Mouse (Mus musculus) CH12.LX (cell line): ENCODE measurements at regions not wholly inside any gene's neighbourhood (a gene's known extent, or its start where the extent isn't known, plus 50 kb on each side); places are given as distances from the start of the nearest gene placed in this dataset.

Source experiments
- DNase-seq: peaks from one replicate; pipeline ENCODE4 v3.0.0-alpha.2; 2013; ENCODE audit errors: extremely low read depth
- H3K27ac ChIP-seq: 2 replicates; pipeline ENCODE4 v1.5.1; 2012; ENCODE audit warnings: low read depth, mild to moderate bottlenecking, control low read depth, moderate library complexity; ENCODE audit not compliant: insufficient read depth
- H3K27me3 ChIP-seq: replicated peaks from 2 replicates; pipeline ENCODE3; 2012; ENCODE audit warnings: inconsistent platforms
- H3K36me3 ChIP-seq, 2 experiments: replicated peaks in 1 of 2; 2 replicates each; pipeline versions ENCODE3 to v1.6.1; 2012; ENCODE audit warnings: inconsistent platforms in 1 of 2, low read length in 1 of 2, mild to moderate bottlenecking in 1 of 2, mixed read lengths in 1 of 2, moderate library complexity in 1 of 2; ENCODE audit not compliant: control insufficient read depth in 1 of 2, insufficient read depth in 1 of 2
- H3K4me1 ChIP-seq, 2 experiments: 2 replicates each; pipeline ENCODE4 v1.6.1; 2012; ENCODE audit warnings: inconsistent platforms in 1 of 2, moderate library complexity in 1 of 2; ENCODE audit not compliant: insufficient read depth in 2 of 2, control insufficient read depth in 1 of 2
- H3K4me2 ChIP-seq: 2 replicates; pipeline ENCODE4 v1.6.1; 2012; ENCODE audit warnings: low read depth, mild to moderate bottlenecking, control low read depth; ENCODE audit not compliant: poor library complexity, insufficient read depth, severe bottlenecking
- H3K4me3 ChIP-seq, 3 experiments: fragments of 150-350 bp in 1 of 3; sonication (generic) in 1 of 3; replicated peaks in 1 of 3; 2 replicates each; pipeline versions ENCODE3 to v1.5.1; 2011 to 2012; ENCODE audit warnings: low read depth in 2 of 3, low read length in 2 of 3, mild to moderate bottlenecking in 2 of 3, moderate library complexity in 2 of 3, control low read depth in 1 of 3, improper control_type of control experiment in 1 of 3, inconsistent platforms in 1 of 3, mixed read lengths in 1 of 3; ENCODE audit not compliant: poor library complexity in 1 of 3
- H3K79me2 ChIP-seq: replicated peaks from 2 replicates; pipeline ENCODE4 v1.6.1; 2012; ENCODE audit warnings: mild to moderate bottlenecking, moderate library complexity; ENCODE audit not compliant: control insufficient read depth, poor library complexity, insufficient read depth, severe bottlenecking; ENCODE audit errors: extremely low read depth
- H3K9ac ChIP-seq: 2 replicates; pipeline ENCODE4 v1.6.1; 2012; ENCODE audit warnings: low read depth, mild to moderate bottlenecking, control low read depth, moderate library complexity; ENCODE audit not compliant: insufficient read depth
- H3K9me3 ChIP-seq: replicated peaks from 2 replicates; pipeline ENCODE3; 2012; ENCODE audit warnings: low read length, inconsistent platforms, mixed read lengths
- BHLHE40 ChIP-seq: IDR thresholded peaks from 2 replicates; pipeline ENCODE4 v1.6.1; 2011; ENCODE audit warnings: mild to moderate bottlenecking, low read depth, low read length, improper control_type of control experiment
- CHD1 ChIP-seq: IDR thresholded peaks from 2 replicates; pipeline ENCODE4 v1.6.1; 2012; ENCODE audit warnings: low read depth, low read length, improper control_type of control experiment, inconsistent platforms
- ELF1 ChIP-seq: IDR thresholded peaks from 2 replicates; pipeline ENCODE4 v1.6.1; 2014; ENCODE audit warnings: low read depth, mild to moderate bottlenecking, inconsistent platforms, low read length, improper control_type of control experiment
- IRF4 ChIP-seq: IDR thresholded peaks from 2 replicates; pipeline ENCODE4 v1.6.1; 2014; ENCODE audit warnings: low read depth, mild to moderate bottlenecking, inconsistent platforms, low read length, improper control_type of control experiment
- JUN ChIP-seq: IDR thresholded peaks from 2 replicates; pipeline ENCODE4 v1.6.1; 2011; ENCODE audit warnings: low read depth, mild to moderate bottlenecking, low read length, improper control_type of control experiment, moderate library complexity; ENCODE audit not compliant: insufficient read depth
- JUND ChIP-seq: conservative IDR thresholded peaks from 2 replicates; pipeline ENCODE4 v1.6.1; 2011; ENCODE audit warnings: low read depth, low read length, improper control_type of control experiment
- KAT2A ChIP-seq: IDR thresholded peaks from 2 replicates; pipeline ENCODE4 v1.6.1; 2012; ENCODE audit warnings: low read length, improper control_type of control experiment, inconsistent platforms; ENCODE audit not compliant: insufficient replicate concordance
- MAFK ChIP-seq: IDR thresholded peaks from 2 replicates; pipeline ENCODE4 v1.6.1; 2011; ENCODE audit warnings: low read length, improper control_type of control experiment; ENCODE audit not compliant: insufficient replicate concordance
- MYC ChIP-seq: IDR thresholded peaks from 2 replicates; pipeline ENCODE4 v1.6.1; 2011; ENCODE audit warnings: low read depth, mild to moderate bottlenecking, improper control_type of control experiment, low read length
- NELFE ChIP-seq: IDR thresholded peaks from 2 replicates; pipeline ENCODE4 v1.6.1; 2011; ENCODE audit warnings: low read depth, low read length, improper control_type of control experiment
- NRF1 ChIP-seq: IDR thresholded peaks from 2 replicates; pipeline ENCODE4 v1.6.1; 2014; ENCODE audit warnings: low read depth, mild to moderate bottlenecking, inconsistent platforms, low read length, improper control_type of control experiment, moderate library complexity
- POLR2A ChIP-seq: IDR thresholded peaks from 2 replicates; pipeline ENCODE4 v1.6.1; 2011; ENCODE audit warnings: low read depth, mild to moderate bottlenecking, improper control_type of control experiment, low read length
- POLR2AphosphoS2 ChIP-seq: IDR thresholded peaks from 2 replicates; pipeline ENCODE4 v1.6.1; 2011; ENCODE audit warnings: low read depth, low read length, improper control_type of control experiment
- RAD21 ChIP-seq: IDR thresholded peaks from 2 replicates; pipeline ENCODE4 v1.6.1; 2011; ENCODE audit warnings: low read depth, mild to moderate bottlenecking, low read length, improper control_type of control experiment, moderate library complexity
- RCOR1 ChIP-seq: conservative IDR thresholded peaks from 2 replicates; pipeline ENCODE4 v1.6.1; 2012; ENCODE audit warnings: low read depth, mild to moderate bottlenecking, inconsistent platforms, low read length, improper control_type of control experiment
- SMC3 ChIP-seq: IDR thresholded peaks from 2 replicates; pipeline ENCODE4 v1.6.1; 2011; ENCODE audit warnings: low read depth, low read length, improper control_type of control experiment
- TBP ChIP-seq: conservative IDR thresholded peaks from 2 replicates; pipeline ENCODE4 v1.6.1; 2011; ENCODE audit warnings: low read depth, low read length, improper control_type of control experiment
- UBTF ChIP-seq: IDR thresholded peaks from 2 replicates; pipeline ENCODE4 v1.6.1; 2012; ENCODE audit warnings: low read depth, mild to moderate bottlenecking, inconsistent platforms, low read length, improper control_type of control experiment, moderate library complexity
- USF2 ChIP-seq: conservative IDR thresholded peaks from 2 replicates; pipeline ENCODE4 v1.6.1; 2011; ENCODE audit warnings: low read depth, low read length, improper control_type of control experiment
- ZMIZ1 ChIP-seq: IDR thresholded peaks from 2 replicates; pipeline ENCODE4 v1.6.1; 2012; ENCODE audit warnings: low read depth, mild to moderate bottlenecking, inconsistent platforms, low read length, improper control_type of control experiment
- ZNF384 ChIP-seq: IDR thresholded peaks from 2 replicates; pipeline ENCODE4 v1.6.1; 2012; ENCODE audit warnings: low read depth, low read length, improper control_type of control experiment, inconsistent platforms
- dilution Hi-C: fragments of 300-500 bp; cut with MboI; formaldehyde crosslinking; loops from 2 replicates; pipeline ENCODE4 v1.14.3; 2020; ENCODE audit warnings: low sequenced_read_pairs; ENCODE audit not compliant: extremely low pct_unique_long_range_greater_than_20kb, extremely low pct_ligation_motif_present
- in situ Hi-C: fragments of 300-500 bp; cut with MboI; formaldehyde crosslinking; loops from 3 replicates; pipeline ENCODE4 v1.14.3; 2019; ENCODE audit warnings: low sequenced_read_pairs, low pct_ligation_motif_present, low pct_unique_long_range_greater_than_20kb, mixed read lengths

- H3K79me2 ChIP-seq, result no peaks in the 10 kb centered on the region
- TF ChIP-seq POLR2AphosphoS2 (no peak), UBTF (no peak), TBP (no peak), BHLHE40 (no peak), SMC3 (no peak), IRF4 (no peak), POLR2A (no peak), JUN (no peak), RAD21 (no peak)
- TF ChIP-seq, all 38 proteins: peak for 0
- H3K27ac ChIP-seq, result no peak overlapping the region
- in situ Hi-C loops (no loop called here), dilution Hi-C loops (no loop called here)
- no peaks in the 10 kb centered on the region for H3K36me3 ChIP-seq
- no peak overlapping the region for H3K9ac ChIP-seq
- no peak overlapping the region for H3K4me3 ChIP-seq
- no peaks in the 10 kb centered on the region for H3K9me3 ChIP-seq
- peaks cover 0 to 9% of the 10 kb centered on the region in 2 experiments; a peak in 2 of 4 replicates for H3K4me1 ChIP-seq
- H3K27me3 ChIP-seq, result no peaks in the 10 kb centered on the region
- no peak for DNase-seq
- no peak overlapping the region for H3K4me2 ChIP-seq
Observed at GRCm38 (mm10) chr9:85495056-85495455, 167.9 kb upstream of the Tent5a start.

DNA sequence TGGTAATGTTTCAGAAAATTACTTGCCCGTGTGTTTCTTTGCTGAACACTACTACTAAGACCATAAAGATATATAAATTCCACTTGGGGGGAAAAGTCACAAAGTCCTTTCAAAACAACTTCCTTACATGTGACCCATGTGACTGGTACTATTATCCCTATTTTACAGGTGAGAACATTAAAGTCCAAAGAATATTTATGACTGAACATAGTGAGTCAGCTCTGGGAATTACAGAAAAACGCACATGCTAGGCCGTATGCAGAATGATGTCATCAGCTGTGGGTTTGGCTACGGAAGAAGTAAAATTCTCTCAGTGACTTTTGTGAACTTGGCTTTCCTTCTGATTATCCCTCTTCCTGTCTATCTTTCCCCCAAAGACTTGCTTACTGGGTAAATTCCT, 166.6 kb upstream of the Tent5a start:
- TF ChIP-seq RCOR1, result no peak
- TF ChIP-seq CHD1, result no peak
- TF ChIP-seq KAT2A, result no peak
- TF ChIP-seq ZNF384, result no peak
- TF ChIP-seq ELF1, result no peak
- no peak for TF ChIP-seq NRF1
- TF ChIP-seq USF2, result no peak
- no peak for TF ChIP-seq MAFK
- no peak for TF ChIP-seq ZMIZ1
- TF ChIP-seq MYC, result no peak
- no peak for TF ChIP-seq BHLHE40
- TF ChIP-seq POLR2A, result no peak
- no peak for TF ChIP-seq JUND
- no peak for TF ChIP-seq NELFE
- no peak for TF ChIP-seq UBTF
- TF ChIP-seq, all 38 proteins: peak for 0
- Histone ChIP-seq H3K4me1 (peaks cover 0 to 9% of the 10 kb centered on the region in 2 experiments; a peak in 1 of 4 replicates), H3K4me3 (no peak overlapping the region), H3K9ac (no peak overlapping the region), H3K4me2 (no peak overlapping the region), H3K79me2 (no peaks in the 10 kb centered on the region), H3K27me3 (no peaks in the 10 kb centered on the region), H3K9me3 (no peaks in the 10 kb centered on the region), H3K27ac (no peak overlapping the region), H3K36me3 (no peaks in the 10 kb centered on the region)
- dilution Hi-C loops (no loop called here), in situ Hi-C loops (no loop called here)
- DNase-seq, result no peak
